Mouse (Mus musculus): ENCODE data around the gene Pold2. TPM values are rescaled to one million over a fixed set of nuclear protein-coding genes. Genes with fewer than 3 reads are reported as not detected.

Pold2 gene
- polyA plus RNA-seq, 1 experiment: 13.5 TPM

- TF ChIP-seq POLR2A (IDR thresholded peaks at IDR 0.05; ENCODE audit: borderline replicate concordance, low read depth, low read length): no peak
- no peak for TF ChIP-seq CTCF (IDR thresholded peaks at IDR 0.05; ENCODE audit: low read depth, low read length)
- H3K27ac ChIP-seq (ENCODE audit: insufficient read depth, low read depth, low read length): no peak overlapping the region
- peaks cover 4% of the 10 kb centered on the region; the same call in 1 of the 2 replicates for H3K4me1 ChIP-seq (ENCODE audit: control insufficient read depth, insufficient read depth, low read length)
- no peak overlapping the region for H3K4me3 ChIP-seq (ENCODE audit: insufficient read depth, low read length)
Observed at GRCm38 (mm10) chr11:5836126-5836525, 42.0 kb downstream of the Pold2 start.

- Histone ChIP-seq H3K4me3 (ENCODE audit: insufficient read depth, low read length) (no peak overlapping the region), H3K4me1 (ENCODE audit: control insufficient read depth, insufficient read depth, low read length) (peaks cover 4% of the 10 kb centered on the region; the same call in 1 of the 2 replicates), H3K27ac (ENCODE audit: insufficient read depth, low read depth, low read length) (no peak overlapping the region)
- no peak for TF ChIP-seq CTCF (IDR thresholded peaks at IDR 0.05; ENCODE audit: low read depth, low read length)
- no peak for TF ChIP-seq POLR2A (IDR thresholded peaks at IDR 0.05; ENCODE audit: borderline replicate concordance, low read depth, low read length)
Observed at GRCm38 (mm10) chr11:5835057-5835456, 43.0 kb downstream of the Pold2 start.

- Histone ChIP-seq H3K27ac (ENCODE audit: insufficient read depth, low read depth, low read length) (no peak overlapping the region), H3K4me1 (ENCODE audit: control insufficient read depth, insufficient read depth, low read length) (peaks cover 6% of the 10 kb centered on the region; the same call in 1 of the 2 replicates), H3K4me3 (ENCODE audit: insufficient read depth, low read length) (no peak overlapping the region)
- no peak for TF ChIP-seq CTCF (IDR thresholded peaks at IDR 0.05; ENCODE audit: low read depth, low read length)
- TF ChIP-seq POLR2A (IDR thresholded peaks at IDR 0.05; ENCODE audit: borderline replicate concordance, low read depth, low read length): no peak
Observed at GRCm38 (mm10) chr11:5834506-5834905, 43.6 kb downstream of the Pold2 start.

- Histone ChIP-seq H3K4me1 (ENCODE audit: control insufficient read depth, insufficient read depth, low read length) (0 out of 2 replicates have a peak, but pooled peaks cover 2% of the 10 kb centered on the region), H3K27ac (ENCODE audit: insufficient read depth, low read depth, low read length) (no peak overlapping the region), H3K4me3 (ENCODE audit: insufficient read depth, low read length) (no peak overlapping the region)
- TF ChIP-seq POLR2A (IDR thresholded peaks at IDR 0.05; ENCODE audit: borderline replicate concordance, low read depth, low read length) (no peak), CTCF (IDR thresholded peaks at IDR 0.05; ENCODE audit: low read depth, low read length) (no peak)
Observed at GRCm38 (mm10) chr11:5829327-5829726, 48.8 kb downstream of the Pold2 start.

- no peak overlapping the region for H3K4me3 ChIP-seq (ENCODE audit: insufficient read depth, low read length)
- TF ChIP-seq POLR2A (IDR thresholded peaks at IDR 0.05; ENCODE audit: borderline replicate concordance, low read depth, low read length): no peak
- no peak for TF ChIP-seq CTCF (IDR thresholded peaks at IDR 0.05; ENCODE audit: low read depth, low read length)
- no peak overlapping the region for H3K27ac ChIP-seq (ENCODE audit: insufficient read depth, low read depth, low read length)
- H3K4me1 ChIP-seq (ENCODE audit: control insufficient read depth, insufficient read depth, low read length): 0 out of 2 replicates have a peak, but pooled peaks cover 2% of the 10 kb centered on the region
Observed at GRCm38 (mm10) chr11:5828509-5829191, 49.4 kb downstream of the Pold2 start.

GRCm38 (mm10) chr11:5827931-5828330 is 50.2 kb downstream of the Pold2 start:
- no peak overlapping the region for H3K27ac ChIP-seq (ENCODE audit: insufficient read depth, low read depth, low read length)
- TF ChIP-seq POLR2A (IDR thresholded peaks at IDR 0.05; ENCODE audit: borderline replicate concordance, low read depth, low read length) (no peak), CTCF (IDR thresholded peaks at IDR 0.05; ENCODE audit: low read depth, low read length) (no peak)
- H3K4me1 ChIP-seq (ENCODE audit: control insufficient read depth, insufficient read depth, low read length): 0 out of 2 replicates have a peak, but pooled peaks cover 2% of the 10 kb centered on the region
- no peak overlapping the region for H3K4me3 ChIP-seq (ENCODE audit: insufficient read depth, low read length)

GRCm38 (mm10) chr11:5825432-5825831 is 52.7 kb downstream of the Pold2 start:
- TF ChIP-seq POLR2A (IDR thresholded peaks at IDR 0.05; ENCODE audit: borderline replicate concordance, low read depth, low read length) (no peak), CTCF (IDR thresholded peaks at IDR 0.05; ENCODE audit: low read depth, low read length) (no peak)
- Histone ChIP-seq H3K4me1 (ENCODE audit: control insufficient read depth, insufficient read depth, low read length) (0 out of 2 replicates have a peak, but pooled peaks cover 2% of the 10 kb centered on the region), H3K4me3 (ENCODE audit: insufficient read depth, low read length) (no peak overlapping the region), H3K27ac (ENCODE audit: insufficient read depth, low read depth, low read length) (no peak overlapping the region)

Other genes with a start within 250 kb of the Pold2 start
- gene Mrps24, start 162.6 kb downstream of the Pold2 start, polyA plus RNA-seq (2012; ENCODE audit: insufficient read depth, insufficient read length, missing spikeins): 58.6 and 67.8 TPM in 2 replicates
- gene Urgcp, start 115.9 kb downstream of the Pold2 start, polyA plus RNA-seq (2012; ENCODE audit: insufficient read depth, insufficient read length, missing spikeins): 9.8 and 17.3 TPM in 2 replicates
- gene Dbnl, start 89.8 kb downstream of the Pold2 start, polyA plus RNA-seq (2012; ENCODE audit: insufficient read depth, insufficient read length, missing spikeins): 59.1 and 61.9 TPM in 2 replicates
- not detected in 2 replicates for gene Pgam2, start 74.6 kb downstream of the Pold2 start, polyA plus RNA-seq (2012; ENCODE audit: insufficient read depth, insufficient read length, missing spikeins)
- 11.4 and 14.4 TPM in 2 replicates for gene Polm, start 40.3 kb downstream of the Pold2 start, polyA plus RNA-seq (2012; ENCODE audit: insufficient read depth, insufficient read length, missing spikeins)
- gene Aebp1, start 16.3 kb downstream of the Pold2 start, polyA plus RNA-seq (2012; ENCODE audit: insufficient read depth, insufficient read length, missing spikeins): 2.8 and 4.8 TPM in 2 replicates
- gene Myl7, start 20.5 kb upstream of the Pold2 start, polyA plus RNA-seq (2012; ENCODE audit: insufficient read depth, insufficient read length, missing spikeins): not detected in 2 replicates
- not detected in 2 replicates for gene Gck, start 71.8 kb upstream of the Pold2 start, polyA plus RNA-seq (2012; ENCODE audit: insufficient read depth, insufficient read length, missing spikeins)
- gene Ykt6, start 77.4 kb upstream of the Pold2 start, polyA plus RNA-seq (2012; ENCODE audit: insufficient read depth, insufficient read length, missing spikeins): 48.1 and 50.0 TPM in 2 replicates
- gene Camk2b, start 188.1 kb upstream of the Pold2 start, polyA plus RNA-seq (2012; ENCODE audit: insufficient read depth, insufficient read length, missing spikeins): 0.20 and 0.63 TPM in 2 replicates

All from bone marrow macrophage, adult 2 months (primary cell).